Mouse (Mus musculus): ENCODE measurements at regions not wholly inside any gene's neighbourhood (a gene's known extent, or its start where the extent isn't known, plus 50 kb on each side); places are given as distances from the start of the nearest gene placed in this dataset.

DNA sequence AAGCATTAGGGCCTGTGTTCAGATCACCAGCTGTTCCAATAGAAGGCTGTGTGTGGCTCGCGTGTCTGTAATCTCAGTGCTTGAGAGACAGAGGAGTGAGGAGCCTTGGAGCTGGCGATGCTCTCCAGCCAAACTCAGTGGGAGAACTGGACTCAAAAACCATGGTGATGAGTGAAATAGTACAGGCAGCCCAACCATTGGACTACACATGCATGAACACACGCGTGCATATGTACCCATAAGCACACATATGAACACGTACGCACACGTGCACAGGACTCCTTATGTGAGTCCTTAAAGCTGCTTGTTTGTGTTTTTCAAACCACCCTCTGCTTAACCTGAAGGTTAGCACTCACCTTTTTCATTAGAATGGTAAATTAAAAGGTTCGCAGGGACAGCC lies 349.5 kb upstream of the Pfkp start:
- TF ChIP-seq CTCF (IDR thresholded peaks at IDR 0.05; ENCODE audit: control insufficient read depth, insufficient read depth, insufficient read length) (no peak), USF1 (IDR thresholded peaks at IDR 0.05; ENCODE audit: low read depth) (no peak), MYOD1 (IDR thresholded peaks at IDR 0.05; ENCODE audit: control insufficient read depth, insufficient read length, low read depth) (no peak), MAX (IDR thresholded peaks at IDR 0.05) (no peak), CEBPB (IDR thresholded peaks at IDR 0.05; ENCODE audit: low read depth) (no peak)

All from C2C12 (cell line).